Mouse (Mus musculus) hindbrain, embryonic 15.5 days (tissue): ENCODE measurements around the gene Lemd2. TPM values are rescaled to one million over a fixed set of nuclear protein-coding genes. Genes with fewer than 3 reads are reported as not detected.

Experiments used
- ATAC-seq: fragments of 200-750 bp; cut with Nextera tagmentation; 2 replicates; pipeline ENCODE4 v1.8.0; 2017; ENCODE audit warnings: low read depth, moderate number of reproducible peaks, moderate TSS enrichment; ENCODE audit not compliant: low FRiP score
- H3K27ac ChIP-seq: fragments of 300-500 bp; sonication (generic); replicated peaks from 2 replicates; pipeline ENCODE4 v1.5.1; 2015; ENCODE audit warnings: mild to moderate bottlenecking, inconsistent platforms
- H3K27me3 ChIP-seq: fragments of 300-500 bp; sonication (generic); 2 replicates; pipeline ENCODE4 v1.6.1; 2015; ENCODE audit warnings: control low read depth, inconsistent platforms
- H3K36me3 ChIP-seq: fragments of 300-500 bp; sonication (generic); 2 replicates; pipeline ENCODE4 v1.6.1; 2015; ENCODE audit warnings: control low read depth, inconsistent platforms
- H3K4me1 ChIP-seq: fragments of 300-500 bp; sonication (generic); replicated peaks from 2 replicates; pipeline ENCODE4 v1.6.1; 2015; ENCODE audit warnings: control low read depth, inconsistent platforms
- H3K4me2 ChIP-seq: fragments of 300-500 bp; sonication (generic); 2 replicates; pipeline ENCODE4 v1.6.1; 2015; ENCODE audit warnings: moderate library complexity, mild to moderate bottlenecking, inconsistent platforms
- H3K4me3 ChIP-seq: fragments of 300-500 bp; sonication (generic); 2 replicates; pipeline ENCODE4 v1.5.1; 2015; ENCODE audit warnings: mild to moderate bottlenecking, inconsistent platforms
- H3K9ac ChIP-seq: fragments of 300-500 bp; sonication (generic); 2 replicates; pipeline ENCODE4 v1.6.1; 2015; ENCODE audit warnings: inconsistent platforms
- H3K9me3 ChIP-seq: fragments of 300-500 bp; sonication (generic); 2 replicates; pipeline ENCODE4 v1.6.1; 2016; ENCODE audit warnings: control low read depth, inconsistent platforms
- WGBS: fragments of 180-500 bp; shearing (Covaris S2); methylation state at CpG from one replicate; pipeline ENCODE4 v1.1.7; 2015; 5-methylcytosine and 5-hydroxymethylcytosine counted together
- polyA plus RNA-seq: library from polyadenylated mRNA; unstranded; fragments of >200 nt; fragmentation: Nextera tagmentation; extraction: Ambion mirVana; gene quantifications from 2 replicates; pipeline ENCODE4 v1.2.1, GENCODE M21; 2015

Lemd2 gene
- polyA plus RNA-seq, 1 experiment from 2014 or later = 23.7 TPM

DNA sequence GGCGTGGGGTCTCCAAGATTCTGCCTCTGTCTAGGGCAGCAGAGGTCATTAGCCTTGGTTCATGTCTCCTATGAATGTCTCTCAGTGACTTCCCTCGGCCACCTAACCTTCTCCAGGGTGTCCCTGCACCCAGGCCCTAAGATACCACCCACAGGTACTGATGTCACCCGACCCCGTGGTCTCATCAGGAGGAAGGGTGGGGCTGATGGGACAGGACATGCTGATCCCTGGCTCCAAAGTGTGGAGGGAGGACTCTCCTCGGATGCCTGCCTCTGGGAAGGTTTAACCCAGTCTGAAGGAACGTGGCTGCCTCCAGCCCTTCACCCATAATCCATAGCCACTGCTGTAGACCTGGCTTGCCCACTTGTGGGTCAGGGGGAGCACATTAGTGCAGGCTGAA is 37.4 kb downstream of the Lemd2 start:
- no peaks in the 10 kb centered on the region for H3K9me3 ChIP-seq
- ATAC-seq = no peak
- no peaks in the 10 kb centered on the region for H3K27me3 ChIP-seq
- H3K4me3 ChIP-seq = no peak overlapping the region
- H3K36me3 ChIP-seq = no peaks in the 10 kb centered on the region
- 83% methylated on average over 6 of the region's 6 CpGs for WGBS
- no peak overlapping the region for H3K9ac ChIP-seq
- peaks cover 11% of the 10 kb centered on the region for H3K4me1 ChIP-seq
- H3K4me2 ChIP-seq = no peak overlapping the region
- no peak overlapping the region for H3K27ac ChIP-seq

- no peak overlapping the region for H3K4me2 ChIP-seq
- no peaks in the 10 kb centered on the region for H3K36me3 ChIP-seq
- H3K9me3 ChIP-seq = no peaks in the 10 kb centered on the region
- WGBS = 63% methylated on average over 8 of the region's 8 CpGs
- H3K9ac ChIP-seq = no peak overlapping the region
- no peak overlapping the region for H3K4me3 ChIP-seq
- peaks cover 11% of the 10 kb centered on the region for H3K4me1 ChIP-seq
- no peak for ATAC-seq
- H3K27me3 ChIP-seq = no peaks in the 10 kb centered on the region
- no peak overlapping the region for H3K27ac ChIP-seq
These were observed 39.1 kb downstream of the Lemd2 start for GRCm38 (mm10) chr17:27165054-27165773.

DNA sequence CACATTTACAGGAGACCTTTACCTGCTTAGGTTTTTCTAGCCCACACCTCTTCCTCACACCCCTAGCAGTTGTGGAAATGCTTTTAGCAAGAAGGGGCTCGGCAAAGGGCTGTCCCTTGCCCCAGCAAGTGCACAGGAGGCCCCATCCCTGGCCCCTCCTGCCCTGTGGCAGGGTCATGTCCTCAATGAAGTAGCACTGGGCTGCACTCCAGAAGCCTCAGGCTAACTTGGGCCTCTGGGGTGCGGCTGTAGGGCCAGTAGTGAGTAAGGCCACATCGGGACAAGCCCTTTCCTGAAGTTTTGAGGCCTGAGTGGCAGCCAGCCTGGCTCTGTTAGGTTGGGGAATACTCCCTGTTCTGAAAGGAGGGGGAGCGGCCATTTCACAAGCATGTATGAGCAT is 43.4 kb downstream of the Lemd2 start:
- Histone ChIP-seq H3K4me2 (no peak overlapping the region), H3K36me3 (no peaks in the 10 kb centered on the region)
- 82% methylated on average over 4 of the region's 4 CpGs for WGBS

GRCm38 (mm10) chr17:27159169-27159568 is 45.1 kb downstream of the Lemd2 start:
- Histone ChIP-seq H3K9me3 (no peaks in the 10 kb centered on the region), H3K27me3 (no peaks in the 10 kb centered on the region), H3K4me1 (peaks cover 12% of the 10 kb centered on the region), H3K4me3 (no peak overlapping the region), H3K27ac (no peak overlapping the region), H3K36me3 (no peaks in the 10 kb centered on the region), H3K9ac (no peak overlapping the region), H3K4me2 (no peak overlapping the region)
- ATAC-seq = no peak
- WGBS = 83% methylated on average over 7 of the region's 7 CpGs

More for the DNA sequence above, 43.4 kb downstream of the Lemd2 start:
- no peak for ATAC-seq
- Histone ChIP-seq H3K27me3 (no peaks in the 10 kb centered on the region), H3K9ac (no peak overlapping the region), H3K27ac (no peak overlapping the region), H3K9me3 (no peaks in the 10 kb centered on the region), H3K4me1 (peaks cover 11% of the 10 kb centered on the region), H3K4me3 (no peak overlapping the region)

GRCm38 (mm10) chr17:27158439-27158838 is 45.8 kb downstream of the Lemd2 start:
- Histone ChIP-seq H3K36me3 (no peaks in the 10 kb centered on the region), H3K9ac (no peak overlapping the region), H3K27ac (no peak overlapping the region), H3K9me3 (no peaks in the 10 kb centered on the region), H3K4me1 (peaks cover 14% of the 10 kb centered on the region), H3K4me3 (no peak overlapping the region), H3K27me3 (no peaks in the 10 kb centered on the region), H3K4me2 (no peak overlapping the region)
- no peak for ATAC-seq
- WGBS = 85% methylated on average over 6 of the region's 6 CpGs

GRCm38 (mm10) chr17:27155752-27156151 is 48.5 kb downstream of the Lemd2 start:
- no peak overlapping the region for H3K9ac ChIP-seq
- 73% methylated on average over 8 of the region's 8 CpGs for WGBS
- H3K4me2 ChIP-seq = no peak overlapping the region
- peaks cover 19% of the 10 kb centered on the region for H3K4me1 ChIP-seq
- H3K36me3 ChIP-seq = no peaks in the 10 kb centered on the region
- no peaks in the 10 kb centered on the region for H3K27me3 ChIP-seq
- no peak for ATAC-seq
- H3K4me3 ChIP-seq = no peak overlapping the region
- H3K27ac ChIP-seq = no peak overlapping the region
- no peaks in the 10 kb centered on the region for H3K9me3 ChIP-seq

GRCm38 (mm10) chr17:27154881-27155280 is 49.4 kb downstream of the Lemd2 start:
- Histone ChIP-seq H3K4me2 (no peak overlapping the region), H3K9ac (no peak overlapping the region), H3K36me3 (no peaks in the 10 kb centered on the region), H3K4me3 (no peak overlapping the region), H3K27me3 (no peaks in the 10 kb centered on the region), H3K4me1 (peaks cover 28% of the 10 kb centered on the region), H3K27ac (no peak overlapping the region), H3K9me3 (no peaks in the 10 kb centered on the region)
- ATAC-seq = no peak
- WGBS = 84% methylated on average over 6 of the region's 6 CpGs

DNA sequence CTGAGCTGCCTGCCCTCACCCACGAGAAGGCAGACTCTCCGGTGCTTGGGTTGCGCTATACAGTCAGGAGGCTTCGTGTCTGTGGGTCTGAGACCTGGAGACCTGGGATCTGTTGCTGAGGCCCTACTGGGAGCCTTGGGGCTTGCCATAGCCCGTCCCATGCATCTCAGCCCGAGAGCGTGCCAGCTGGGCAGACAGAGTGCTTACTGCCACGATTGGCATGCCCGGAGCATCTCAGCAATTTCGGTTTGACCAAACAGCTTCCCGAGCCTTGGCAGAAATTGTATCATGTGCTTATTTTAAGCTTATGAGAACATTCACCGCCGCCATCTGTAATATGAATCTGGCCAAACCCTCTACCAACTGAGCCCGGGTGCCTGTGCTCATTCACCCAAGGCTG is 50.0 kb downstream of the Lemd2 start:
- WGBS = 85% methylated on average over 14 of the region's 14 CpGs
- no peaks in the 10 kb centered on the region for H3K9me3 ChIP-seq
- no peak overlapping the region for H3K4me3 ChIP-seq
- no peaks in the 10 kb centered on the region for H3K36me3 ChIP-seq
- H3K4me1 ChIP-seq = peaks cover 30% of the 10 kb centered on the region
- no peaks in the 10 kb centered on the region for H3K27me3 ChIP-seq
- H3K9ac ChIP-seq = no peak overlapping the region
- H3K4me2 ChIP-seq = no peak overlapping the region
- H3K27ac ChIP-seq = no peak overlapping the region; the same call in 1 of the 2 replicates
- no peak for ATAC-seq

DNA sequence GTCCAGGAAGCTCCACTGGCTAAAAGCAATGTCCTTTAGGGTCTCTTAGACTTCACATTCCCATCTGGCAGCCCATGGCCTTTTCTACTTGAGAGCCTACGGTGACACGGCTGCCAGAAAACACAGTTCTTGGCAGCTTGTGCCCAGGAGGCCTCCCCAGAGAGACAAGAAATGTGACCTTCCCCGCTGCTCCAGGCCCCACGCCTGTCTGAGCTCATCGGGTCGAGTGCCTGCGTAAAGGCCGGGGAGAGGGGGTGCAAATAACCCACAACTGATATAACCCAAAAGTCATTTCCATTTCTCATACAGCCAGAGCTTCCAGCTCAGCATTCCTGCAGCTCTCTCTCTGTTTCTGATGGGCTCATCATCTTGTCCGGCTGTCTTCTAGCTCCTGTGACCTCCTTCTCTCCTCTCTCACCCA is 50.5 kb downstream of the Lemd2 start:
- ATAC-seq = no peak
- 57% methylated on average over 9 of the region's 9 CpGs for WGBS
- no peaks in the 10 kb centered on the region for H3K27me3 ChIP-seq
- no peak overlapping the region for H3K4me2 ChIP-seq
- peaks cover 35% of the 10 kb centered on the region for H3K4me1 ChIP-seq
- no peaks in the 10 kb centered on the region for H3K9me3 ChIP-seq
- no peak overlapping the region; the same call in 1 of the 2 replicates for H3K27ac ChIP-seq
- no peak overlapping the region for H3K4me3 ChIP-seq
- no peak overlapping the region for H3K9ac ChIP-seq
- H3K36me3 ChIP-seq = no peaks in the 10 kb centered on the region

- Histone ChIP-seq H3K4me2 (no peak overlapping the region), H3K4me1 (peaks cover 41% of the 10 kb centered on the region), H3K9ac (no peak overlapping the region), H3K4me3 (no peak overlapping the region), H3K9me3 (no peaks in the 10 kb centered on the region), H3K27ac (no peak overlapping the region), H3K36me3 (no peaks in the 10 kb centered on the region), H3K27me3 (no peaks in the 10 kb centered on the region)
- no peak for ATAC-seq
- 58% methylated on average over 8 of the region's 8 CpGs for WGBS
These were observed 51.1 kb downstream of the Lemd2 start for GRCm38 (mm10) chr17:27152976-27153723.

GRCm38 (mm10) chr17:27151411-27151810 is 52.9 kb downstream of the Lemd2 start:
- 75% methylated on average over 8 of the region's 8 CpGs for WGBS

DNA sequence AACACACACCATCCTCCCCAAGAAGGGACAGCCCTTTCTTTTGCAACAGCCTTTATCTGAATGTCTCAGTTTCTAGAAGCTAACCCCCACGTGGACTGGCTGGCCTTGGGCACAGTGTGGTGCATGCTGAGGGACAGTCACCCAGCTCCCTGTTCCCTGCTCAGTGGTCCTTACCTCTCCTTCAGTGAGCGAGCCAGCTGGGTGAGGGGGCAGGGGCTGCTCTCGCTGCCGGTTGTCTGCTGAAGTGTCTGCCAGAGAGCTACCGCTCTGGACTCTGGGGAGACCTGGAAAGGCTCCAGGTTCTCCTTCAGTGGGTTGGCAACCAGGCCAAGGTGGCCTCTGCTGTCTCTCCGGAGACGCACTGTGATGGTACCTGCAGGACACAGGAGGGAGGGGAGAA is 53.4 kb downstream of the Lemd2 start:
- Histone ChIP-seq H3K4me2 (no peak overlapping the region), H3K4me3 (no peak overlapping the region), H3K9ac (no peak overlapping the region), H3K27ac (peak overlapping the region; percentile 22; the same call in 1 of the 2 replicates), H3K9me3 (no peaks in the 10 kb centered on the region), H3K27me3 (no peaks in the 10 kb centered on the region), H3K4me1 (peaks cover 53% of the 10 kb centered on the region), H3K36me3 (no peaks in the 10 kb centered on the region)
- 53% methylated on average over 7 of the region's 7 CpGs for WGBS
- no peak for ATAC-seq

More at GRCm38 (mm10) chr17:27151411-27151810, 52.9 kb downstream of the Lemd2 start:
- no peak overlapping the region for H3K4me3 ChIP-seq
- H3K4me1 ChIP-seq = peaks cover 47% of the 10 kb centered on the region
- no peaks in the 10 kb centered on the region for H3K36me3 ChIP-seq
- H3K27ac ChIP-seq = no peak overlapping the region
- H3K9ac ChIP-seq = no peak overlapping the region
- no peak overlapping the region for H3K4me2 ChIP-seq
- no peak for ATAC-seq
- H3K9me3 ChIP-seq = no peaks in the 10 kb centered on the region
- no peaks in the 10 kb centered on the region for H3K27me3 ChIP-seq
